Mouse (Mus musculus): ENCODE measurements around the gene Cyb5r2.

DNA sequence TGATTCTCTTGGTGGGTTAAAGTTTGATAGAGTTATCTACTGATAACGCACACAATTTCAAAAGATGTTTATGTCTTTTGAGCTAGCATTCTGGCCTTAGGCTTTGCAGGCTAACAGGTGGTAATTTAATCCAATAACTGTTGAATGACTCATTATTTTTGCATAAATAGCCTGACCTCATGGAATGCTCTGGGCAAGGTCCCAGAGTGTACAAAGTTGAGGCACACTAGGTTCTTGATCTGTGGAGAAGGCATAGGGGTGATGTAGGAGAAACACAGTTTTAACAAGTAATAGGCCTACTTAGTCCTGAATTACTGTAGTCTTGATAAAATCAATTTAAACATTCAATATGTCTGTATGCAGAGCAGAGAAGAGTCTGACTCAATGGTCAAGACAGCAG is 20.4 kb upstream of the Cyb5r2 start:
- TF ChIP-seq CHD2 (IDR thresholded peaks at IDR 0.05; ENCODE audit: low read depth, low read length): no peak
- no peak for TF ChIP-seq MAFK (IDR thresholded peaks at IDR 0.05; ENCODE audit: insufficient read depth, low read depth, low read length)
- no peak for TF ChIP-seq HCFC1 (IDR thresholded peaks at IDR 0.05; ENCODE audit: borderline replicate concordance, insufficient read depth, low read length)
- no peak for TF ChIP-seq ZNF384 (IDR thresholded peaks at IDR 0.05; ENCODE audit: low read depth, low read length)

All from ES-E14 (cell line).